Mouse (Mus musculus): ENCODE measurements around the gene Trappc6a. TPM values are rescaled to one million over a fixed set of nuclear protein-coding genes. Genes with fewer than 3 reads are reported as not detected.

Trappc6a gene
- 10 to 100 TPM; 30.2 to 34.6 TPM for total RNA-seq (2023)

DNA sequence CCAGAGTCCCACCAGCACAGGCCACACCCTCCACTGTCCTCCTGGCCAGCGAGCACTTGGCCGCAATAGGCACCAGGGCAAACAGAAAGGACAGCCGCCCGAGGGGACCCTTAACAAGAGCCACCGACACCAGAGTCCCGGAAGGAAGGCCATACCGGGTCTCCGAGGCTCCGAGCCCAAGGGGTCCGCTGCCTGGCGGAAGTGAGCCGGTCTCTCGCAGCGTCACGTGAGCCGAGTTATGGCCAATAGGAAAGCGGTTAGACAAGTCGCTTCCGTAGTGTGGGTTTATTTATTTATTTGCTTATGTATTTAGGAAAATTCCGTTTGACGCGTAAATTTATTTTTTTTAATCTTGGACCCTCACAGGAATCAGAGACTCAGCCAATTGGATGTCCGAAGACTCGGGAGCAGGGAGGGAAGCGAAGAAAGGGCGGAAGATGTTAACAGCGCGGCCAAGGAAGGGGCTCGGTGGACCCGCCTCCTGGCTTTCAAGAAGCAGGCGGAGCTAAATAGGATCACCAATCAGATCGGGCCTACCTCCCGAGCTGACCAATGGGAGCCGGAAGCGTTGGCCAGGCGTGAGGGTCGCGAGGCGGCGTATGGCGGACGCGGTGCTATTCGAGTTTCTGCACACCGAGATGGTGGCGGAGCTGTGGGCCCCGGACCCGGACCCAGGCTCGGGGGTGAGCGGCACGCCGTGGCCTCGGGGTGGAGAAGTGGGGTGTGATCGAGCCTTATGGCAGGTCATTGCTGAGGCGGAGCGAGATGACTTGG lies at the start of gene Trappc6a, which contains the start of gene Bloc1s3:
Gene Trappc6a (plus strand): TSS at position 246 of the 774 bp plus-strand sequence.
Gene Bloc1s3 (minus strand): TSS at position 218 of the 774 bp plus-strand sequence.

DNA sequence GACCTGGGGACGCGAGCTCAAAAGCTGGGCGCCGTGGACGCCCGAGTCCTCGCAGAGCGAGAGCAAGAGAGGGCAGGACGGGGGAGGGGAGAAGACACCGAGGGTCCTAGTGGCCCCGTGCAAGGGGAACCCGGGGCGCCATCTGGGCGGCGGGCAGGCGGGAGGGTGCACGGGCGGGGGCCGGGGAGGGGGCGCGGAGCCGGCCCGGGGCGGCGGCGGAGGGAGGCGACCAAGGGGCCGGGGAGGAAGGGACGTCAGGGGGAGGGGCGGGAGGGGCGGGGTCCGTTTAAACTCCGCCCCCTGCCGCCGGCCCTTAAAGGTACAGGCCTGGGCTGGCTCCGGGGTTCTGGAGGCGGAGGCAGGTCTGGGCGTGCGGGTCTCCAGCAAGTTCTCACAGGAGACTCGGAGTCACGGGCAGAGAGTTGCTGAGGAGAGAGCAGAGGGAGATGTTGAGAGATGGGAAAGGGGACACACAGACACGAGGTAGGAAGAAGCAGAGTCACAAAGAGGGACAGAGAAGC lies 49.5 kb upstream of the Trappc6a start, which contains the start of gene Mark4:
Gene Mark4 (minus strand): TSS at position 231 of the 521 bp plus-strand sequence.

DNA sequence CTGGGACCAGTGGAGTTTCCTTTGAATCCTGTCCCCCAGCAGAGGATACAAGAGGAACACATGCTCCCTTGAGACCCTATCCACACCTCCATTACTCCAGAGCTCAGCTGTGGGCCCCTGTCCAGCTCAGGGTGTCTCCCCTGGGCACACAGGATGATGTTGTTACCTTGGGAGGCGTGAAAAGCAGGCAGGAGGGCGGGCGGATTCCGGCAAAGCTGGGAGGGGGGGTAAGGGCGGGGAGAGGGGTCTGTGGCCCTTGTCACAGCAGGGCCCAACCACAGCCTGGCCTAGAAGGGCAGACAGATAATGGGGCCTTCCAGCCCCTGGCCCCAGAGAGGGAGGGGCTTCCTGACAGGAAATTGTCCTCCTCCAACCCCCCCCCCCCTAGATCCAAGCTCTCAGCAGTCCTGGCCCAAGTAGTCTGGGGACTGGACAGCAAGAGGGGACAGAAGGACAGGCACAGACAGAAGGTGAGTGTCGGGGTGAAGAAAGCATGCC lies 45.3 kb upstream of the Trappc6a start, which contains the start of gene Exoc3l2:
Gene Exoc3l2 (plus strand): TSS at position 448 of the 498 bp plus-strand sequence.

DNA sequence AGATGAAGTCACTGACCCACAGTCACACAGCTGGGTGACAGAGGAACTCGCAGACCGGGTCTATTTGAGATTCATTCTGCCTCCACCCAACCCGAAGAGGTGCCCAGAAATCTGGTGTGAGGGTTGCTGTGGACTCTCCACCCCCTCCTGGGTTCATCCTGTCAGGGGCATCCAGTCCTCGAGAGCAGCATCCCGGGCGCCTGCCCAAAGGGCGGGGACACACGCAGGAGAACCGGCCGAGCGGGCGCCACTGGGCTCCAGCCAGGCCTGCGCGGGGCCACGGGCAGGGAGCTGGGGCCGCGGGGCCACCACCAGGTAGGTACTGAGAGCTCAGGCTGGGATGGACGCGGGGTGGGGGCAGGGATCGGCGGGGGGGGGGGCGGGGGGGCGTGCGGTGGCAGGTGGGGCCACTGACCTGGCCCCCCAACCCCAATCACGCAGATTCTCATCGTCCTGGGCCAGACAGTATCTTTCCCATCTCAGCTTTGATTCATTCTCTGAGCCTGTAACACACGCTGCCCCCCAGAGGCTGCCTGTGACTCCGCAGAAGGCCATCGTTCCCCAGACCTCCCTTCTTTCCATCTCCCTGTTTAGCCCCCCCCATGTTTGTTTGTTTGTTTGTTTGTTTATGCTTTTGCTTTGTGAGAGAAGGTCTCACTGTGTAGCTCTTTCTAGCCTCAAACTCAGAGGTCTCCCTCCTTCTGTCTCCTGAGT lies 9.6 kb downstream of the Trappc6a start, which contains the start of gene Nkpd1:
Gene Nkpd1 (plus strand): TSS at position 187 of the 714 bp plus-strand sequence.

DNA sequence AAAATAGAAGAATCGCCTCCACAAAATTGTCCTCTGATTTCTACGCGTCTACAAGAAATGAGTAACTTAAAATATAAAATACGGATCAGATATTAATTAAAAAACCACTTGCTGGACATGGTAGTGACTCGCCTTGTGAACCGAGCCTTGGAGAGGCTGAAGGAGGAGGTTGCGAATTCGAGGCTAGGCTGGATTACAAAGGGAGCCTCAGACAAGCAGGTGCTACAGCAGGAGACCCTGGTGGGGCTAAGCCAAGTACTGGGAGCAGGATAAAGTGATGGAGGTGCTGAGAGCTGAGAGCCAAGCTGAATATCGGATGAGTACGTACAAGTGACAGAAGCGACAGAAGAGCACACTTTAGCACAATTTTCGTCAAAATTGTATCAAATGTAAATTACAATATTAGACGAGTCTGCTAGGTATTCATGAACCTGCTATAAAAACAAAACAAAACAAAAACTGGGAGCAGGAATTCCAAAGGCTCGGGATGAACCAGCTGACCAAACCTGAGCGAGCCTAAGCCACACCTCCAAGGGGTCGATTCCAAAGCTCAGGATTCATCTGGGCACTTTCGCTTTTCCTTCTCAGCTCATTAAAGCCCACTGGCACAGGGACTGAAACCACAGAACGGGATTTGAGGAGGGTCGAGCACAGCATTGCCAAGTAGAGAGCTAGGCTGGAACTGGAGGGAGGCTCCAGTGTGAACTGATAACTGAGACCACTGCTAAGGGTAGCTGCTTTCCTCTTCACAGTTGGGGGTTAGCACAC lies 54.6 kb downstream of the Trappc6a start, which contains the start of gene Ppp1r37:
Gene Ppp1r37 (minus strand): TSS at position 434 of the 768 bp plus-strand sequence.

Other genes starting within 250 kb of the Trappc6a start
- 100 to 1,000 TPM; 403 to 410 TPM for gene Vasp, start 236.6 kb upstream of the Trappc6a start, total RNA-seq (2023)
- gene Ppm1n, start 228.3 kb upstream of the Trappc6a start, total RNA-seq (2023) = not detected
- gene Rtn2, start 225.8 kb upstream of the Trappc6a start, total RNA-seq (2023) = not detected
- gene Fosb, start 198.3 kb upstream of the Trappc6a start, total RNA-seq (2023) = 1,000 to 10,000 TPM in 1 of 2 experiments, 100 to 1,000 TPM in 1; 524 to 1,527 TPM
- gene Ercc1, start 163.6 kb upstream of the Trappc6a start, total RNA-seq (2023) = 10 to 100 TPM; 64.3 to 66.3 TPM
- gene Cd3eap, start 148.9 kb upstream of the Trappc6a start, total RNA-seq (2023) = 10 to 100 TPM in 1 of 2 experiments, 1 to 10 TPM in 1; 6.7 to 10.7 TPM
- 1 to 10 TPM; 1.4 to 1.9 TPM for gene Ppp1r13l, start 148.6 kb upstream of the Trappc6a start, total RNA-seq (2023)
- gene Ercc2, start 126.4 kb upstream of the Trappc6a start, total RNA-seq (2023) = 10 to 100 TPM; 57.0 to 80.3 TPM
- 1 to 10 TPM; 1.9 to 2.2 TPM for gene Klc3, start 104.3 kb upstream of the Trappc6a start, total RNA-seq (2023)
- under 1 TPM; 0.44 TPM for gene Ckm, start 103.6 kb upstream of the Trappc6a start, total RNA-seq (2023)
- 10 to 100 TPM; 29.5 to 30.7 TPM for gene Mark4, start 49.6 kb upstream of the Trappc6a start, total RNA-seq (2023)
- not detected for gene Exoc3l2, start 45.1 kb upstream of the Trappc6a start, total RNA-seq (2023)
- 1 to 10 TPM; 5.8 to 6.5 TPM for gene Bloc1s3, start within 50 bp of the Trappc6a start, total RNA-seq (2023)
- gene Nkpd1, start 9.4 kb downstream of the Trappc6a start, total RNA-seq (2023) = under 1 TPM; 0.55 to 0.62 TPM
- gene Ppp1r37, start 54.7 kb downstream of the Trappc6a start, total RNA-seq (2023) = 10 to 100 TPM; 58.2 to 64.2 TPM
- gene Zfp296, start 68.9 kb downstream of the Trappc6a start, total RNA-seq (2023) = 10 to 100 TPM; 14.4 to 17.4 TPM
- 10 to 100 TPM; 88.5 to 93.3 TPM for gene Gemin7, start 69.2 kb downstream of the Trappc6a start, total RNA-seq (2023)
- 100 to 1,000 TPM; 111 to 118 TPM for gene Clasrp, start 96.1 kb downstream of the Trappc6a start, total RNA-seq (2023)
- 100 to 1,000 TPM in 1 of 2 experiments, 10 to 100 TPM in 1; 94.7 to 102 TPM for gene Relb, start 121.0 kb downstream of the Trappc6a start, total RNA-seq (2023)
- gene Clptm1, start 156.6 kb downstream of the Trappc6a start, total RNA-seq (2023) = 10 to 100 TPM; 80.3 to 90.7 TPM
- not detected for gene Apoc2, start 169.5 kb downstream of the Trappc6a start, total RNA-seq (2023)
- gene Gm44805, start 173.0 kb downstream of the Trappc6a start, total RNA-seq (2023) = not detected
- gene Apoc4, start 173.1 kb downstream of the Trappc6a start, total RNA-seq (2023) = not detected
- gene Apoc1, start 184.3 kb downstream of the Trappc6a start, total RNA-seq (2023) = not detected
- gene Apoe, start 190.8 kb downstream of the Trappc6a start, total RNA-seq (2023) = 10 to 100 TPM; 81.0 to 81.5 TPM
- gene Tomm40, start 207.0 kb downstream of the Trappc6a start, total RNA-seq (2023) = 10 to 100 TPM; 55.4 to 63.8 TPM
- gene Nectin2, start 242.1 kb downstream of the Trappc6a start, total RNA-seq (2023) = not detected

All from B cell, adult 67 days (primary cell).